Mouse (Mus musculus): Measurements from ENCODE around the gene Cldn4.

GRCm38 (mm10) chr5:134941472-134942209, 5.1 kb downstream of the Cldn4 start:
- TF ChIP-seq EP300 (IDR thresholded peaks at IDR 0.05; ENCODE audit: low read depth): no peak
- TF ChIP-seq CTCF (IDR thresholded peaks at IDR 0.05; ENCODE audit: low read depth): no peak

Measured in liver, embryonic 14.5 days (tissue).